Mouse (Mus musculus): ENCODE measurements around the gene Card9. TPM values are rescaled to one million over a fixed set of nuclear protein-coding genes. Genes with fewer than 3 reads are reported as not detected.
A peak's percentile ranks its signal among the peaks of the same experiment; 100 is the strongest.

The Card9 gene
- polyA plus RNA-seq, 1 experiment from 2014 or later = 0.79 TPM

GRCm38 (mm10) chr2:26341510-26341981 is 19.2 kb downstream of the Card9 start:
- 72% methylated on average over 2 of the region's 2 CpGs for WGBS
- Histone ChIP-seq H3K4me3 (replicated peaks) (no peak overlapping the region), H3K27ac (peak overlapping the region; percentile 74), H3K9ac (no peak overlapping the region), H3K9me3 (no peaks in the 10 kb centered on the region), H3K36me3 (peaks cover 18% of the 10 kb centered on the region), H3K4me2 (replicated peaks) (0 out of 2 replicates have a peak overlapping the region, but pooled peaks have one; percentile 1), H3K4me1 (replicated peaks) (peaks cover 23% of the 10 kb centered on the region), H3K27me3 (replicated peaks) (no peaks in the 10 kb centered on the region)
- peak; percentile 3; the same call in 1 of the 2 replicates for ATAC-seq

- no peak overlapping the region for H3K4me3 ChIP-seq (replicated peaks)
- ATAC-seq = no peak
- WGBS = 90% methylated on average over 5 of the region's 5 CpGs
Measured at GRCm38 (mm10) chr2:26339204-26339551, 21.5 kb downstream of the Card9 start.

GRCm38 (mm10) chr2:26338302-26339203 is 22.2 kb downstream of the Card9 start:
- peaks cover 11% of the 10 kb centered on the region; the same call in 1 of the 2 replicates for H3K36me3 ChIP-seq
- ATAC-seq = no peak
- H3K9me3 ChIP-seq = no peaks in the 10 kb centered on the region
- H3K4me3 ChIP-seq (replicated peaks) = no peak overlapping the region
- no peak overlapping the region for H3K27ac ChIP-seq
- H3K9ac ChIP-seq = no peak overlapping the region
- H3K4me1 ChIP-seq (replicated peaks) = peaks cover 23% of the 10 kb centered on the region
- H3K4me2 ChIP-seq (replicated peaks) = no peak overlapping the region
- 93% methylated on average over 9 of the region's 13 CpGs for WGBS
- no peaks in the 10 kb centered on the region for H3K27me3 ChIP-seq (replicated peaks)

More at GRCm38 (mm10) chr2:26339204-26339551, 21.5 kb downstream of the Card9 start:
- no peaks in the 10 kb centered on the region for H3K9me3 ChIP-seq
- peaks cover 23% of the 10 kb centered on the region for H3K4me1 ChIP-seq (replicated peaks)
- H3K27me3 ChIP-seq (replicated peaks) = no peaks in the 10 kb centered on the region
- no peak overlapping the region for H3K9ac ChIP-seq
- peaks cover 12% of the 10 kb centered on the region; the same call in 1 of the 2 replicates for H3K36me3 ChIP-seq
- no peak overlapping the region for H3K27ac ChIP-seq
- no peak overlapping the region for H3K4me2 ChIP-seq (replicated peaks)

- no peak overlapping the region; the same call in 1 of the 2 replicates for H3K9ac ChIP-seq
- no peak overlapping the region for H3K4me3 ChIP-seq (replicated peaks)
- no peak for ATAC-seq
- H3K4me2 ChIP-seq (replicated peaks) = no peak overlapping the region
- WGBS = 68% methylated on average over 6 of the region's 6 CpGs
- H3K36me3 ChIP-seq = peaks cover 17% of the 10 kb centered on the region; the same call in 1 of the 2 replicates
- H3K4me1 ChIP-seq (replicated peaks) = no peaks in the 10 kb centered on the region
- no peaks in the 10 kb centered on the region for H3K9me3 ChIP-seq
- no peak overlapping the region for H3K27ac ChIP-seq
- no peaks in the 10 kb centered on the region for H3K27me3 ChIP-seq (replicated peaks)
Measured at GRCm38 (mm10) chr2:26330702-26331101, 30.0 kb downstream of the Card9 start.

GRCm38 (mm10) chr2:26330056-26330468 is 30.7 kb downstream of the Card9 start:
- WGBS = 92% methylated on average over 4 of the region's 4 CpGs
- H3K4me1 ChIP-seq (replicated peaks) = no peaks in the 10 kb centered on the region
- no peak overlapping the region for H3K9ac ChIP-seq
- no peak overlapping the region for H3K4me2 ChIP-seq (replicated peaks)
- no peaks in the 10 kb centered on the region for H3K27me3 ChIP-seq (replicated peaks)
- 0 out of 2 replicates have a peak overlapping the region, but pooled peaks have one; percentile 9 for H3K27ac ChIP-seq
- peak; percentile 24; the same call in 1 of the 2 replicates for ATAC-seq
- H3K9me3 ChIP-seq = no peaks in the 10 kb centered on the region
- peaks cover 20% of the 10 kb centered on the region for H3K36me3 ChIP-seq
- no peak overlapping the region for H3K4me3 ChIP-seq (replicated peaks)

GRCm38 (mm10) chr2:26329402-26329801 is 31.3 kb downstream of the Card9 start:
- peak; percentile 44; the same call in 1 of the 2 replicates for ATAC-seq
- WGBS = 67% methylated on average over 8 of the region's 8 CpGs

GRCm38 (mm10) chr2:26327852-26328251 is 32.9 kb downstream of the Card9 start:
- H3K4me2 ChIP-seq (replicated peaks) = no peak overlapping the region
- H3K27ac ChIP-seq = no peak overlapping the region
- H3K4me1 ChIP-seq (replicated peaks) = no peaks in the 10 kb centered on the region
- H3K9ac ChIP-seq = no peak overlapping the region
- ATAC-seq = no peak
- no peak overlapping the region for H3K4me3 ChIP-seq (replicated peaks)
- H3K9me3 ChIP-seq = no peaks in the 10 kb centered on the region
- 91% methylated on average over 4 of the region's 4 CpGs for WGBS
- peaks cover 36% of the 10 kb centered on the region for H3K36me3 ChIP-seq
- H3K27me3 ChIP-seq (replicated peaks) = no peaks in the 10 kb centered on the region

More at GRCm38 (mm10) chr2:26329402-26329801, 31.3 kb downstream of the Card9 start:
- 0 out of 2 replicates have a peak overlapping the region, but pooled peaks have one; percentile 9 for H3K27ac ChIP-seq
- H3K27me3 ChIP-seq (replicated peaks) = no peaks in the 10 kb centered on the region
- no peak overlapping the region for H3K4me3 ChIP-seq (replicated peaks)
- H3K36me3 ChIP-seq = peaks cover 26% of the 10 kb centered on the region
- no peaks in the 10 kb centered on the region for H3K9me3 ChIP-seq
- no peaks in the 10 kb centered on the region for H3K4me1 ChIP-seq (replicated peaks)
- no peak overlapping the region for H3K4me2 ChIP-seq (replicated peaks)
- H3K9ac ChIP-seq = no peak overlapping the region

- no peak overlapping the region for H3K4me3 ChIP-seq (replicated peaks)
- H3K27me3 ChIP-seq (replicated peaks) = no peaks in the 10 kb centered on the region
- WGBS = 69% methylated on average over 15 of the region's 15 CpGs
- no peak overlapping the region for H3K27ac ChIP-seq
- H3K36me3 ChIP-seq = peaks cover 36% of the 10 kb centered on the region
- ATAC-seq = peak; percentile 78
- H3K4me1 ChIP-seq (replicated peaks) = no peaks in the 10 kb centered on the region
- no peak overlapping the region for H3K9ac ChIP-seq
- no peaks in the 10 kb centered on the region for H3K9me3 ChIP-seq
- no peak overlapping the region for H3K4me2 ChIP-seq (replicated peaks)
Measured at GRCm38 (mm10) chr2:26325386-26326181, 35.1 kb downstream of the Card9 start.

- Histone ChIP-seq H3K4me1 (replicated peaks) (no peaks in the 10 kb centered on the region), H3K27ac (no peak overlapping the region), H3K27me3 (replicated peaks) (no peaks in the 10 kb centered on the region), H3K9me3 (no peaks in the 10 kb centered on the region), H3K9ac (no peak overlapping the region), H3K4me2 (replicated peaks) (no peak overlapping the region), H3K36me3 (peaks cover 36% of the 10 kb centered on the region), H3K4me3 (replicated peaks) (no peak overlapping the region)
- no peak for ATAC-seq
- 74% methylated on average over 2 of the region's 2 CpGs for WGBS
Measured at GRCm38 (mm10) chr2:26324917-26325316, 35.8 kb downstream of the Card9 start.

- ATAC-seq = no peak
- peaks cover 36% of the 10 kb centered on the region for H3K36me3 ChIP-seq
- 85% methylated on average over 13 of the region's 13 CpGs for WGBS
- no peak overlapping the region for H3K4me2 ChIP-seq (replicated peaks)
- H3K4me3 ChIP-seq (replicated peaks) = no peak overlapping the region
- no peaks in the 10 kb centered on the region for H3K27me3 ChIP-seq (replicated peaks)
- H3K27ac ChIP-seq = no peak overlapping the region
- H3K4me1 ChIP-seq (replicated peaks) = no peaks in the 10 kb centered on the region
- H3K9me3 ChIP-seq = no peaks in the 10 kb centered on the region
- no peak overlapping the region for H3K9ac ChIP-seq
Measured at GRCm38 (mm10) chr2:26323589-26324325, 37.0 kb downstream of the Card9 start.

- no peak overlapping the region for H3K4me2 ChIP-seq (replicated peaks)
- peaks cover 19% of the 10 kb centered on the region for H3K36me3 ChIP-seq
- no peaks in the 10 kb centered on the region for H3K9me3 ChIP-seq
- no peaks in the 10 kb centered on the region for H3K27me3 ChIP-seq (replicated peaks)
- WGBS = 84% methylated on average over 14 of the region's 14 CpGs
- H3K4me3 ChIP-seq (replicated peaks) = no peak overlapping the region
- H3K27ac ChIP-seq = no peak overlapping the region
- H3K9ac ChIP-seq = no peak overlapping the region
- H3K4me1 ChIP-seq (replicated peaks) = peaks cover 23% of the 10 kb centered on the region
- no peak for ATAC-seq
Measured at GRCm38 (mm10) chr2:26320245-26321185, 40.2 kb downstream of the Card9 start.
